Mouse (Mus musculus) kidney, adult 9 months (tissue): ENCODE results near the gene Gm45713.
"Not testable (repeated sequence)": the region's sequence is repeated elsewhere in the genome, so short reads cannot be mapped to it uniquely, and the experiment has no call there.

Experiments used
- DNase-seq: peaks from one replicate; pipeline ENCODE4 v3.0.0; 2022

Gm45713 gene

GRCm38 (mm10) chr7:45162551-45162950, 26.5 kb upstream of the Gm45713 start:
- no peak for DNase-seq

DNA sequence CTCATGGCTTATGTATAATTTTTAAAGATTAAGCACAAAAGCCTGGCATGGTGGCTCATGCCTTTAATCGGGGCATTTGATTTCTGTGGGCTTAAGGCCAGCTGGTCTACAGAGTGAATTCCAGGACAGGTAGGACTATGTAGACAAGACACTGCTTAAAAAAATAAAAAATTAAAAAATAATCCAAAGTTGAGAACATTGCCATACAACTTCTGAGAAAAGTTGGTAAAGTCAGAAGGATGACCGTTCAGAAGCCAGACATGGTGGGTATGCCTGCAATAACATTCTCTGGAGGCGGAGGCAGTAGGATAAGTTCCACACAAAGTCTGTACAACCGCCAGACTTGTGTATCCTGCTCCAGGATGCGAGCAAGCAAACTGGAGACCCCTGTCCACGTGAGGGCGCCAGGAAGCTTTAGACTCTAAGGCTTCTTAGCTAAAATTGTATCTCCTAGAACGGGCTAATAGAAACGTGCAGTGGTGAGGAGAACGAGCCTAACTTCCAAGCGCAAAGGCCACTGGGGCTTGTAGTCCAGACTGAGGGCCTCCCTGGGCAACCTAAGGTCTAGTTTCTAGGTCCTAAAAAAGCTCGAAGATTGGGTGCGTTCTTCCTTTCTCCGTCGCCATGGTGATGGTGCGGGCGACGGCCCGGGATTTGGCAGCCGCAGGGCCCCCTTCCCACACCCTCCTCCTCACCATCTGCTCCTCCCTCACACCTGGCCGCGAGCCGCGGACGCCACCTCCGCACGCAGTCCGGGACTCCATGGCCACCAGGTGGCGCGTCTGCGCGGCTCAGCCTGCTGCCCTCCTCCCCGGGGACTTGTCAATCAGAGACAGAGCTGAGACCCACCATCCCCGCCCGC, 25.8 kb upstream of the Gm45713 start:
- DNase-seq, result peak; percentile 89

DNA sequence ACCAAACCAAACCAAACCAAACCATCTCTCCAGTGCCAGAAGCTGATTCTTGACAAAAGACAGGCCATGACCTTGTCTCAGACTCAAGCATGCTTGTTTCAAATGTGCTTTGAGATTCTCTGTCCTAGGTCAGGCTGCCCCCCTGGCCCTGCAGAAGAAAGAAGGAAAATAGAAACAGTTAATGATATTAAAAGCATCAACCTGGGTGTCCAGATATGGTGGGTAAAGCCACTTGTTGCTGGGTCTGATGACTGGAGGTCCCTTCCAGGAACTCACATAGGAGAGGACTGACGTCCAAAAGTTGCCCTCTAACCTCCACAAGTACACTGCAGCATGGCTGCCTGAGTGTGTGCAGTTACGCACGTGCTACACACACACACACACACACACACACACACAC, 24.8 kb upstream of the Gm45713 start:
- no peak for DNase-seq

- no peak for DNase-seq
Measured at GRCm38 (mm10) chr7:45160316-45160800, 24.3 kb upstream of the Gm45713 start.

DNA sequence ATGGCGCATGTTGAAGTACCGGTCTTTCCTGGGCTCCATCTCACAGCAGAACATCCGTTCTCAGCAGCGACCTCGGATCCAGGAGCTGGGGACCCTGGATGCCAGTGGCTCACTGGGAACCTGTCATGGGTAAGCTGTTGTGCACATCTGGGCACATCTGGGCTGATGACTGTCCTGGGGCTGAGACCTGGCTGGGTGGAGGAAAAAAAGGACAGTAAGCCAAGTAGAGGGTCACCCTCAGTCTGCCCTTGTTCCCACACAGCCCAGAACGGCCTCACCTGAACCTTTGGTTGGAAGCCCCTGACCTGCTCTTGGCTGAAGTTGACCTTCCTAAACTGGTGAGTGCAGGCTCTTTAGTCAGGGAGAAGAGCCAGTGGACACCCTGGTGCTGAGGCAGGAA, 23.0 kb upstream of the Gm45713 start:
- no peak for DNase-seq

DNA sequence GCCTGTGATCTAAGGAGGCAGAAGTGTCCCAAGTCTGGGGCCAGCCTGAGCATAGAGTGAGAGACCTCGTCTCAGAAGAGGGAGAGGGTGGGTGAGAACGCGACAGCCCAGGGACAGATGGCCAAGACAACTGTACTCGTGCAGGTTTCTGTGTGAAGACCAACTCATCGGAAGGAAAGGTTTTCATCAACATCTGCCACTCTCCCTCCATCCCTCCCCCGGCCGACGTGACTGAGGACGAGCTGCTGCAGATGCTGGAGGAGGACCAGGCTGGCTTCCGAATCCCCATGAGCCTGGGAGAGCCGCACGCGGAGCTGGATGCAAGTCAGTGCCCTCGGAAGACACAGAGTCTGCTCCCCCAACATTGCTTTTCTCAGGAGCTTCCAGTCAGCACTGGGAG, 21.4 kb upstream of the Gm45713 start:
- DNase-seq, result no peak

DNA sequence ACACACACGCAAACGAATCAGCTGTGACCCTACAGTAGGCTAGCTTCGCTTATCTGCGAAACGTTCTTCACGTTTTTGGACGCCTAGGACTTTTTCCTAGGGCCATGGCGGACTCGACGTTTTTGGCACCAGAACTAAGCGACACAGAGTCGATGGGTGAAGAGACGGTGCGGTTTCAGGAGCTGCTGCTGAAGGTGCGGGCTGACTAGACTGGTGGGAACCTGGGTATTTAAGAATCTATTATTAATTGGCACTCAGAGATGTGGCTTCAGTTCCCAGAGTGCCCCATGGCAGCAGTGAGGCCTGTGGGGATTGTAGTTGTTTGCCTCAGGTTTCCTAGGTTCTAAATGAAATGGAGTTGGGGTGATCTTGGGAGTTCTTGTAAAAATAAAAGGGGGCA, 20.2 kb upstream of the Gm45713 start:
- no peak for DNase-seq

- DNase-seq, result no peak
Measured at GRCm38 (mm10) chr7:45155590-45155989, 19.6 kb upstream of the Gm45713 start.

DNA sequence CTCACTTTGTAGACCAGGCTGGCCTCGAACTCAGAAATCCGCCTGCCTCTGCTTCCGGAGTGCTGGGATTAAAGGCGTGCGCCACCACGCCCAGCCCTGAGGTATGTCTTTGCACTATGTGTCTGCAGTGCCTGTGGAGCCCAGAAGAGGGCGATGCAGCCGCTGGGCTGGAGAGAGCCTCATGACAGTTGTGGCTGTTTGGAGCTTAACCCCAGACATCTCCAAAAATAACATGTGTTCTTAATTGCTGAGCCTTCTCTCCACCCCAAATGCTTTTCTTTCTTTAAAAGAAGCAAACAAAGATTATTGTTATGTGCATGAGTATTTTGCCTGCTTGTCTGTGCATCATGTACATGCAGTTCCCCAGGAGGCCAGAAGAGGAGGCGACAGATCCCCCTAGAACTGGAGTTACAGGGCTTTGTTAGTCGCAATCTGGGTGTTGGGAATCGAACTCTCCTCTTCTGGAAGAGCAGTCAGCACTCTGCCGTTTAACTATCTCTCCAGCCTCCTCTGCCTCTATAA, 19.0 kb upstream of the Gm45713 start:
- DNase-seq, result peak; percentile 70

- DNase-seq, result peak; percentile 98
Measured at GRCm38 (mm10) chr7:45154096-45154992, 18.3 kb upstream of the Gm45713 start, which contains the start of the genes Pih1d1 and Aldh16a1. Gene Pih1d1 (plus strand): TSS chr7:45154303. Gene Aldh16a1 (minus strand): TSS chr7:45154584.

DNA sequence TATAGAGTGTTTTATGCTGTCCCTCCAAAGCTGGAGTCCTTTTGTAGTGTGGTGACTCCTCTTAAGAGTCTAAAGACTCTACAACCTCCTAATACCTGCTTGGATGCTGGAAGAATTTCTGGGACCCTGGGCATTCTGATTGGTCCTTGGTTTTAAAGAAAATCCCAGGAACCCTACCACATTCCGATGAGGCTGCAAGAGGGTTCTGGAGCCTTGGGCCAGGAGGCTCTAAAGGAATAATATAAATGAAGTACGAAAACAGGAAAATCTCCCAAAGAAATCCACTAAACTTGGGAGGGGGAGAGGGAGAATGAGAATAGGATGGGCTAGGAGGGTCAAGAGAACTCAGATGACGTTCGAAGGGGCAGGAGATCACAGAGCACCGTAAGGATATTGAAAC, 17.6 kb upstream of the Gm45713 start:
- no peak for DNase-seq

GRCm38 (mm10) chr7:45153052-45153451, 17.0 kb upstream of the Gm45713 start:
- not testable (repeated sequence) for DNase-seq

DNA sequence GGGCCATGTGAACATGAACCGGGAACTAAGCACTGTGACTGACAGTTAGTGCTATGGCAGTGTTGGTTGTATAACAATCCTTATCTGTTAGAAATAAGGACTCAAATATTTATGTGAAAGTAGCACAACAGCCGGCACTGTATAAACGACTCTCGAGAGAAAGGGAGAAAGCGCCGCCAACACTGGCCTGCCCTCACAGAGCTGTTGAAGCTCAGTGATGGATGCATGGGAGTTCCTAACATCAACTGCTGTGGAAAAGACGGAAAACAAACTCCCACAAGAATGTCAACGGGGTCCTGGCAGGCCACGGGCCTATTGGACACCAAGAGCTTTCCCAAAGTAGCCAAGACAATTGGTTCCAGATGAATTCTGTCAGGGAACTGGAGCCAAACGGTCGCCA, 15.3 kb upstream of the Gm45713 start:
- DNase-seq, result no peak

DNA sequence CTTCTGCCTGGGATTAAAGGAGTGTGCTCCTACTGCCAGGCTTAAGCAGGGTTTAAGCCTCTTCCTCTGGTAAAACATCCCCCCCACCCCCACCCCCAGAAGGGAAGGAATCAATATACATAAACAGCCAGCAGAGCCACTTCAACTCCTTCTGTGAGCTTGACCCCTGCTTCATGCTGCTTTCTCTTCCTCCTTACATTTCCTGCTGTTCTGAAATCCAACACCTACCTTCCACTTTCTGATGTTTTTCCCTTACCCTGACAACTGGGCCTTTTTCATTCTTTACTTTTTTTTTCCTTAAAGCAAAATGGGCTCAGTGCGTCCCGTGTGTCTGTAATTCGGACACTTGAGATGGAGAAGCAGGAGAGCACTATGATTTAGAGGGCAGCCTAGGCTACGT, 14.3 kb upstream of the Gm45713 start:
- no peak for DNase-seq

DNA sequence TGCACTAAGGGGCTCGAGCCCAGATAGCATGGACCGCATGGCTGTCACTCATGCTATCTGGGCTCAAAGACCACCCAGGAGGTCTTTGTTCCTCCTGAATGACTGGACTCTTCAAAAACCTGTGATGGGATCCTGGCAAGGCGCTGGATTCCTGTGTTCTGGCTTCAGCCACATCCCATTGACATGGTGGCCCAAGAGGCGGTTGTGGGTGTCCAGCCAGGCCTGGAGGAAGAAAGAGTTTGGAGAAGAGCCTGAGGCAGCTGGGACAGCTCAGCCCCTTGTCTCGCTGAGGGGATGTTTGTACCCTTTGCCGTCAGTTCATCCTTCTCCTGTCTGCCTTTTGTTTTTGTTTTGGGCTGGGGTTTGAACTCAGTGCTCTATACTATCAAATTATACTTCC, 13.5 kb upstream of the Gm45713 start:
- DNase-seq, result peak; percentile 26

GRCm38 (mm10) chr7:45148534-45149098, 12.6 kb upstream of the Gm45713 start:
- no peak for DNase-seq

- peak; percentile 67 for DNase-seq
Measured at GRCm38 (mm10) chr7:45147899-45148298, 11.9 kb upstream of the Gm45713 start.

GRCm38 (mm10) chr7:45147267-45147666, 11.2 kb upstream of the Gm45713 start:
- peak; percentile 48 for DNase-seq

- no peak for DNase-seq
Measured at GRCm38 (mm10) chr7:45145460-45145859, 9.4 kb upstream of the Gm45713 start.

DNA sequence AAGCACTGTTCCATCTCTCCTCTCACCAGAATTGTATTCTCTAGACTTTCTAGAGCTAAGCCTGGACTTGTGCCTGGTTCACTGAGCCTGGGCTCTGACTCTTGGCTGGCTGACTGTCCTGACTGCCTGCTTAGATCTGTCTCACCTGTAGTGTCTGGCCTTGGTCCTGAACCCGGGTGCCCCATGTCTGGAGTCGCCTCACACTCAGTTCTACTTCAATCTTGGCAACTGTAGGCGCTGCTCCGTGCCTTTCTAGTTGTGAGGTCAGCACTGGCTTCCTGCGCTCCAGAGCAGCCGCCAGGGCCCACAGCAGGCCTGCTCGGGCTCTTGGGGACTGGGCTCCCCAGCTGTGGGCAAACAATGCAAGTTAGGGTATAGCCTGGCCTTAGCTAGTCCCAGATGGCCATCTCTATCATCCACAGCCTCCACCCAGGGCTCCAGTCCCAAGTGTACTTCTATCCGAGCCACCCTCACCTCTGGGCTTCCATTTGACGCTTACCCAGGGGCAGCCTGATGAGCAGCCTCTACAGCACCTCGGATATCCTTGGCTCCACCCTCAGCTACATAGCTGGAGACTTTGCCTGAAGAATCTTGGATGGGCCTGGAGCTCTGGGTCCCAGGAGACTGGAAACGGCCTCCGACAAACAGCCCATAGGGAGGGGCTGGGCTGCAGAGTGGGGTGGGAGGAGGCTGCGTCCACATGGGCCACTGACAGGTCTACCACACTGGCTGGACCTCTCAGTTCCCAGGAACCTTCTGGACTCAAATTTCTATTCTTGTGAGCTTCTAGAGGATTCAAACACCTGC, 8.5 kb upstream of the Gm45713 start:
- DNase-seq, result no peak

GRCm38 (mm10) chr7:45141914-45142313, 5.9 kb upstream of the Gm45713 start:
- DNase-seq, result no peak

DNA sequence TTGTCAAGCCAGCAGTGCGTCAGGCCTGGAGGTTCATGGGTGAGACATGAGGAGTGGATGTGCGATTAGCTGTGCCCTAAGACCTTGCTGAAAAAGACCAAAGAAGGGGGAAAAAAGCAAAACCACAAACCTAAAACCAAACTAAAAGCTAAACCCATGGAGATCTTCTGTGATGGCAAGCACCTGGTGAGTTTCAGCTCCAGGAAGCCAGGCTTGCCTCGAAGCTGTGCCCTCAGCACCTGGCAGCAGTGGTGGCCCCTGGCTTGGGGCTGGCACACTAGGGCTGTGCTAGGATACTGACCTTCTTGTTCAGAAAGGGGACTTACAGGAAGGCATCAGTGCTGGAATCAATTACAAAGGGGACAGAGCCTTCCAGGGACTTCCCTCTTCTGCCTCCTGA, 5.3 kb upstream of the Gm45713 start:
- no peak for DNase-seq
